Mouse (Mus musculus): Measurements from ENCODE around the gene Ptgis.

Ptgis gene

GRCm38 (mm10) chr2:167240008-167240964 is at the start of gene Ptgis:
Gene Ptgis (minus strand): TSS chr2:167240604.
- in situ Hi-C loops (cut with MboI), result no loop called here

- in situ Hi-C loops (cut with MboI), result no loop called here
Observed at GRCm38 (mm10) chr2:167281461-167281860, 41.1 kb upstream of the Ptgis start.

GRCm38 (mm10) chr2:167280986-167281310 is 40.5 kb upstream of the Ptgis start:
- in situ Hi-C loops (cut with MboI), result no loop called here

- in situ Hi-C loops (cut with MboI), result no loop called here
Observed at GRCm38 (mm10) chr2:167280090-167280985, 39.9 kb upstream of the Ptgis start.

- in situ Hi-C loops (cut with MboI), result loop anchor here (5.0 kb wide), 1 partner anchor 138 kb away; no protein-coding TSS in a partner anchor
Observed at GRCm38 (mm10) chr2:167278751-167279526, 38.5 kb upstream of the Ptgis start.

GRCm38 (mm10) chr2:167278011-167278410 is 37.6 kb upstream of the Ptgis start:
- in situ Hi-C loops (cut with MboI), result loop anchor here (5.0 kb wide), 1 partner anchor 139 kb away; no protein-coding TSS in a partner anchor

GRCm38 (mm10) chr2:167277026-167277425 is 36.6 kb upstream of the Ptgis start:
- in situ Hi-C loops (cut with MboI), result loop anchor here (5.0 kb wide), 1 partner anchor 140 kb away; no protein-coding TSS in a partner anchor

- in situ Hi-C loops (cut with MboI), result loop anchor here (5.0 kb wide), 1 partner anchor 141 kb away; no protein-coding TSS in a partner anchor
Observed at GRCm38 (mm10) chr2:167275856-167276255, 35.5 kb upstream of the Ptgis start.

- in situ Hi-C loops (cut with MboI), result loop anchor here (5.0 kb wide), 1 partner anchor 142 kb away; no protein-coding TSS in a partner anchor
Observed at GRCm38 (mm10) chr2:167274713-167275465, 34.5 kb upstream of the Ptgis start.

GRCm38 (mm10) chr2:167273206-167273740 is 32.9 kb upstream of the Ptgis start:
- in situ Hi-C loops (cut with MboI), result no loop called here

- in situ Hi-C loops (cut with MboI), result no loop called here
Observed at GRCm38 (mm10) chr2:167272706-167273105, 32.3 kb upstream of the Ptgis start.

- in situ Hi-C loops (cut with MboI), result no loop called here
Observed at GRCm38 (mm10) chr2:167271121-167271521, 30.7 kb upstream of the Ptgis start.

- in situ Hi-C loops (cut with MboI), result no loop called here
Observed at GRCm38 (mm10) chr2:167270496-167270895, 30.1 kb upstream of the Ptgis start.

- in situ Hi-C loops (cut with MboI), result no loop called here
Observed at GRCm38 (mm10) chr2:167268721-167269120, 28.3 kb upstream of the Ptgis start.

GRCm38 (mm10) chr2:167268411-167268690 is 27.9 kb upstream of the Ptgis start:
- in situ Hi-C loops (cut with MboI), result no loop called here

- in situ Hi-C loops (cut with MboI), result no loop called here
Observed at GRCm38 (mm10) chr2:167267531-167268410, 27.4 kb upstream of the Ptgis start.

- in situ Hi-C loops (cut with MboI), result no loop called here
Observed at GRCm38 (mm10) chr2:167266231-167266630, 25.8 kb upstream of the Ptgis start.

GRCm38 (mm10) chr2:167265806-167266205 is 25.4 kb upstream of the Ptgis start:
- in situ Hi-C loops (cut with MboI), result no loop called here

- in situ Hi-C loops (cut with MboI), result no loop called here
Observed at GRCm38 (mm10) chr2:167265021-167265420, 24.6 kb upstream of the Ptgis start.

- in situ Hi-C loops (cut with MboI), result no loop called here
Observed at GRCm38 (mm10) chr2:167263931-167264330, 23.5 kb upstream of the Ptgis start.

All from mature B cell (primary cell).